Mouse (Mus musculus): ENCODE measurements at regions not wholly inside any gene's neighbourhood (a gene's known extent, or its start where the extent isn't known, plus 50 kb on each side); places are given as distances from the start of the nearest gene placed in this dataset.

- no peak for DNase-seq (ENCODE audit: low spot score)
These were observed 81.4 kb downstream of the Tfap2b start for GRCm38 (mm10) chr1:19290098-19290497.

- no peak for DNase-seq (ENCODE audit: low spot score)
These were observed 112.9 kb downstream of the Tfap2b start for GRCm38 (mm10) chr1:19321598-19321997.

- DNase-seq (ENCODE audit: low spot score): no peak
These were observed 127.3 kb downstream of the Tfap2b start for GRCm38 (mm10) chr1:19336062-19336461.

- no peak for DNase-seq (ENCODE audit: low spot score)
These were observed 128.5 kb downstream of the Tfap2b start for GRCm38 (mm10) chr1:19337207-19337606.

GRCm38 (mm10) chr1:19344445-19344844 is 135.7 kb downstream of the Tfap2b start:
- DNase-seq (ENCODE audit: low spot score): no peak

GRCm38 (mm10) chr1:19350495-19350894 is 141.8 kb downstream of the Tfap2b start:
- DNase-seq (ENCODE audit: low spot score): no peak

- DNase-seq (ENCODE audit: low spot score): no peak
These were observed 176.1 kb downstream of the Tfap2b start for GRCm38 (mm10) chr1:19384856-19385255.

GRCm38 (mm10) chr1:19388864-19389505 is 180.3 kb downstream of the Tfap2b start:
- no peak for DNase-seq (ENCODE audit: low spot score)

GRCm38 (mm10) chr1:19407556-19407955 is 198.8 kb downstream of the Tfap2b start:
- no peak for DNase-seq (ENCODE audit: low spot score)

GRCm38 (mm10) chr1:19412345-19412744 is 203.6 kb downstream of the Tfap2b start:
- DNase-seq (ENCODE audit: low spot score): no peak

- DNase-seq (ENCODE audit: low spot score): no peak
These were observed 212.4 kb downstream of the Tfap2b start for GRCm38 (mm10) chr1:19421116-19421515.

- no peak for DNase-seq (ENCODE audit: low spot score)
These were observed 242.1 kb downstream of the Tfap2b start for GRCm38 (mm10) chr1:19450786-19451185.

- no peak for DNase-seq (ENCODE audit: low spot score)
These were observed 250.1 kb downstream of the Tfap2b start for GRCm38 (mm10) chr1:19458646-19459441.

- DNase-seq (ENCODE audit: low spot score): peak; percentile 20
These were observed 251.2 kb downstream of the Tfap2b start for GRCm38 (mm10) chr1:19459876-19460275.

GRCm38 (mm10) chr1:19473561-19473960 is 264.8 kb downstream of the Tfap2b start:
- no peak for DNase-seq (ENCODE audit: low spot score)

All from layer of hippocampus, adult 11-12 months (tissue).